Mouse (Mus musculus) urinary bladder, postnatal 14 days (tissue): Measurements from ENCODE around the gene Rgs6.

Source experiments
- DNase-seq: peaks from one replicate; pipeline ENCODE4 v3.0.0; 2021; ENCODE audit warnings: low spot score

Gene Rgs6

DNA sequence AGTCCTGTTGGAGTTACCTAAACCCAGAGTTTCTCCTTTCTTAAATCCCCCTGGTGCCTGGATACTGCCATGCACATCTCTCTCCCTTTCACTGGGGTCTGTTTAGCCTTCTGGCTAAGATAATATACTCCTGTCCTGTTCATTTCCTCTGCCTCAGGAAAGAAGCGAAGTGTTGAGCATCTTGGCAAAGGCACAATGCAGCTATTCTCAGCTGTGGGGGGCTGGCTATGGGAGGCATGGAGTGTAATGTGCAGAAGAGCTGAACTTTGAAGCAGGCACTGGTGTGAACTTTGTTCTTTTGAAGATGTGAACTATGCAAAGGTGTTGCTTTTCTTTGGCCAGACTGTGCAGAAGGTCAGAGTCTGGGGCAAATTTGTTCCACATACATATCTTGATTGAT, 169.3 kb downstream of the Rgs6 start:
- DNase-seq: no peak

GRCm38 (mm10) chr12:82762046-82762445, 174.0 kb downstream of the Rgs6 start:
- DNase-seq: no peak

DNA sequence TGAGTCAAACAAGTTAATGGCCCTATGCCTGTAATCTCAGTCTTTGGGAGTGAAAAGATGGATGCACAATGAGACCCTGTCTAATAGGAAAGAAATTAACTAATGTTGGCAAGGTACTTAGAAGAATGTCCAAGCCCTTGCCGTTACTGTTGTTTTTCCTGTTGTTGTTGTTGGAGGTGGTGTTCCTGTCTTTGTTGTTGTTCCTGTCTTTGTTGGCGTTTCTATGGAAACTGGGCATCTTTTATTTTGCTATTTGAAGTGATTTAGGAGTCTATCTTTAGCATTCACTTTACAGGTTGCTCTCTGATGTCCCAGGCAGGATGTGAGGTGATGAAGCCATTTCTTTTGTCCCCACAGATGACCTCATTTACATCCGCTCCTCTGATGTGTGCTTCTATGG, 180.6 kb downstream of the Rgs6 start:
- DNase-seq: no peak

DNA sequence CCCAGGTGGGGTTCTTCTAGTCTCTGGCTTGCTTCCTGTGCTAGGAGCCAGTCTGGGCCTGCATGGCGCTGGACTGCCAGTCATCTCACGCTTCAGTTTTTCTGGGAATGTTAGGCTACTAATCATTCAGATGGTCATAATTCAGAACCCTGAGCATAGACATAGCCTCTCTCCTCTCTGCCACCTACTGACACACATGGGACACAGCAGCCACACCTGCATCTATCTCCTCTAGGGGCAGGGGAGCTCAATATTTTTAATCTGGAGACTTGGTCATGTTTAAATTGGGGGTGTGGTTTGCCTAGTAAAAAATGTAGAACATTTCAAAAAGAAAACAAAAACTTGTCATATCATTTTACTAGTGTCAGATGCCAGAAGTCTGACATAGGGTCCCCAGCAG, 184.1 kb downstream of the Rgs6 start:
- DNase-seq: no peak

GRCm38 (mm10) chr12:82774576-82774975, 186.5 kb downstream of the Rgs6 start:
- no peak for DNase-seq

DNA sequence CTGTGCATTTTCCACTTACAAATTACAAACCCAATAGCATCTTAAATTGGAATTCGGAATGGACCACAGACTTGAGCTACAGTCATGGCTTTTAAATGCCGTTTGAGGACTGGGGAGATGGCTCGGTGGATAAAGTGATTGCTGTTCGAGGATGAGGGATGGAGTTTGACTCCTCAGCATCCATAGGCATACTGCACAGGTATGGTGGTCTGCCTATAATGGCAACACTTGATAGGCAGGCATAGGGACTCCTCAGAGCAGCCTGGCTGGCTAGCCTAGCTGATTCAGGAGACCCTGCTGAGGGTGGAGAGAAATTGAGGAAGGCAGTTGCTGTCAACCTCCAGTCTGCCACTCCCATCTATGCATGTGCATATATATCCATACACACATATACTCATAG, 188.6 kb downstream of the Rgs6 start:
- DNase-seq: no peak

DNA sequence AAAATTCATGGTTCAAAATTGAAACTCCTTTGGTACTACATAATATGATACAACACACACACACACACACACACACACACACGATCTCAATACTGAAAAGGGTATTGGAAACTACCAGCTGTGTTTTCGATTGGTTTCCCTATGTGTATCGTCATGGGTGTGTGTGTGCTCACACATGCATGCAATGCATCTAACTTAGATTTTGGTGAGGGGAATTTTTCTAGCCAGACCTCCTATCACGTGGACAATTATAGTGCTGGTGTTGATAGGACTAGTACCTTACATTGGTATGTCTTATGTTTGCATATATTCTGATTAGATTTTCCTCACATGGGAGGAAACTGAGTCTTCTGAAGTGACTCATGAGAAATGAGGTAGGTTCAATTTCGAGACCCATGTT, 192.8 kb downstream of the Rgs6 start:
- DNase-seq: no peak

GRCm38 (mm10) chr12:82781414-82781813, 193.3 kb downstream of the Rgs6 start:
- DNase-seq: no peak

DNA sequence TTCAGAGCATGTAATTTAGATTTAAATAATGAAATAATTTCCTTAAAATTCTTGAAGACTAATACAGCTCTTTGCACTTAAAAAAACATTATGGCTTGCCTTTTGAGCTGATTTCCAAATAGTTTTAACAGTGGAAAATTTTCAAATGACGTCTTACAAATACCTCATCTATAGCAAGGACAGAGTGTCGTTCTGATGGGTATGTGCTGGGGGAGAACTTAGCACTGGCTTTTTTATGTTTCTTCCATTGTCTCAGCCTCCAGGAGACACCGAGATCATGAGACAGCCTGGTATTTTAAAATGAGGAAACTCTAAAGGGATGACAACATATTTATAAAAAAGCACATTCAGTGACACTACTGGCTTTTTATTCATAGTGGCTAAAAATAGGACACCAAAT, 204.0 kb downstream of the Rgs6 start:
- no peak for DNase-seq

DNA sequence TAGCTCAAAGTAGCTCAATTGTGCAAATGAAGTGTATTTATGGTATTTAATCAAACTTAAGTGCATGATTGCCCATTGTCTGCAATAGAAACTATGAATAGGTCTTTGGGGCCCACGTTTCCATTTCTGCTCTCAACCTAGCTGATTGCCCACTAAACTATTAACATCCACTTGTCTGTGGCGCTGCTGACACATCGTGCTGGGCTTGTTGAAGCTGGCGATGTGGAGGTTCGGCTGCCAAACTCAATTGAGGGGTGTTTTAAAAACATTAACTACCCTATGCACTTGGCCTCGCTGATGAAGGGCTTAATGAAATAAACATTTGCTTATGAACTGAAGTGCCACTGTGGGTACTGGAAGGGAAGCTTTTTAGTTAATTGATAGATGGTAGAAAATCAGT, 211.8 kb downstream of the Rgs6 start:
- no peak for DNase-seq

DNA sequence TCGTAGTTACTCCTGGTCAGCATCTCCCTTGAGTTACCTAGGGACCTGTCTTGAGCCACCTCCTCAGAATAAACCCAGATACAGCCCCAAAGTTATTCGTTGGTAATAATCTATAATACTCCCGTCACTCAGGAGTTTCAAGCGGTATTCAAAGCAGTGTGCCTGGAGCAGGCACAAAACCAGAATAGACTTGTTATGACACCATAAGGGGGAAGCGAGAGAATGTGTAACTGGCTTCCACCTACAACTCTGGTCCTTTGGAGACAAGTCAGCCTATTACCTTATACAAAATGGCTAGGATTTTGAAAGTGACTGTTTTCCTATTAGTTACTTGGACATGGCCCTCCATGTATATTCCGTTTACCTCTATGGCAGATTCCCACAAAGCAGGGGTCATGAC, 213.6 kb downstream of the Rgs6 start:
- DNase-seq: no peak

- DNase-seq: no peak
Measured at GRCm38 (mm10) chr12:82802711-82803110, 214.6 kb downstream of the Rgs6 start.

GRCm38 (mm10) chr12:82805167-82805566, 217.1 kb downstream of the Rgs6 start:
- no peak for DNase-seq

DNA sequence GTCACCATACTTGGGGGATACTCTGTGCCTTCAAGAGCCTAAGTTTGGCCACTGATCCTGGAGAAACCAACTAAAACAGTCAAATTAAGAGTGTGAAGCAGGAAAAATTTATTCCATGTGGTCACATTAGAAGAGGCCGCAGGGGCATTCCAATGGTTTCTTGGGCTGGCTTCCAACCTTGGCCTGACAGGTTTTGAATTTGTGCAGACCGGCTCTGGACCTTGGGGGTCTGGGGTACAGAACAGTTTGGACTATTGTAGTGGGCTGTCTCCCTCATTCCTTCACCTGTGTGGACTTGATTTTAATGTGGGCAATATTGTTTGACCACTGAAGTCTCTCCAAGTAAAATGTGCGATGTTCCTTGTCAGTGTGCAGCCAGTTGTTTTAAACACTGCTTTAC, 222.5 kb downstream of the Rgs6 start:
- DNase-seq: no peak

- no peak for DNase-seq
Measured at GRCm38 (mm10) chr12:82815982-82816381, 227.9 kb downstream of the Rgs6 start.

- no peak for DNase-seq
Measured at GRCm38 (mm10) chr12:82819328-82819727, 231.2 kb downstream of the Rgs6 start.

GRCm38 (mm10) chr12:82819991-82820390, 231.9 kb downstream of the Rgs6 start:
- no peak for DNase-seq

GRCm38 (mm10) chr12:82822821-82823620, 234.9 kb downstream of the Rgs6 start:
- DNase-seq: no peak

DNA sequence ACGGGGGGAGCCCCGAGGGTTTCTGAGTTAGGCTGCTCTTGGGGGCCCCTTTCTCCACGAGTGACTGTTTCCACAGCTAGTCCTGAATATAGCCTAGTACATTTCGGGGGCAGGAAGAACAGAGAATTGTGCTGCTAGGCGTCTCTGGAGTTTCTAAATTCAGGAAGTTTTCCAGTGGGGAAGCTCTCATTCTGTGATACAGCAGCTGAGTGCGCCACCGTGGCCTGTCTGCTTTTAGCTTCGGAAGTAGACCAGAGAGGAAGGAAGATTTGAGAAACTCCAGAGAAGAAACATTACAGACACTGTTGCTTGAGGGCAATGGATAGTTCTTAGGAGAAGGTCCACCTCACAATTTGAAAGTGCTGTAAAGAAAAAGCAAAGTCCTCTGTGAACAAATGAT, 242.2 kb downstream of the Rgs6 start:
- no peak for DNase-seq

GRCm38 (mm10) chr12:82838544-82838943, 250.5 kb downstream of the Rgs6 start:
- DNase-seq: no peak

DNA sequence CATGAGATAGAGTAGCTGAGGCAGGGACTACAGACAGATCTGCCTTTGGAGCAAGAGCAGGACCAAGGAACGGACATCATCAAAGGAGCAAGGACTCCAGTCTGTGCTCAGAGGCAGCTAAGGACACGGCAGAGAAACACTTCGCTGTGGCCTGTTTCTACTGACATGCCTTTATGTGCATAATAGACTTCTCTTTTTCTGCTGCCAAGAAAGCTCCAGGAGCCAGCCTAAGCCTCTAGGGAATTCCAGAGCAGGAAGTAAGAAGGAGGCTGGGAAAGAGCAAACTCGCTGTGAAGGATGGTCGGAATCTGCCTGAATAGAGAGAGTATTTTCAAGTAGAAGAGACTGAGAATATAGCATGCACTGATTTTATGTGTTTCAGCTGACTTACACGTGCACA, 253.5 kb downstream of the Rgs6 start:
- DNase-seq: no peak

- DNase-seq: no peak
Measured at GRCm38 (mm10) chr12:82848304-82848872, 260.3 kb downstream of the Rgs6 start.

- no peak for DNase-seq
Measured at GRCm38 (mm10) chr12:82854902-82855301, 266.8 kb downstream of the Rgs6 start.
